Mouse (Mus musculus) 3T3-L1 (cell line): ENCODE data around the gene Ero1l.

Source experiments
- DNase-seq: peaks from one replicate; pipeline ENCODE4 v3.0.0-alpha.2; 2015; ENCODE audit warnings: low read depth, low spot score

Ero1l gene

DNA sequence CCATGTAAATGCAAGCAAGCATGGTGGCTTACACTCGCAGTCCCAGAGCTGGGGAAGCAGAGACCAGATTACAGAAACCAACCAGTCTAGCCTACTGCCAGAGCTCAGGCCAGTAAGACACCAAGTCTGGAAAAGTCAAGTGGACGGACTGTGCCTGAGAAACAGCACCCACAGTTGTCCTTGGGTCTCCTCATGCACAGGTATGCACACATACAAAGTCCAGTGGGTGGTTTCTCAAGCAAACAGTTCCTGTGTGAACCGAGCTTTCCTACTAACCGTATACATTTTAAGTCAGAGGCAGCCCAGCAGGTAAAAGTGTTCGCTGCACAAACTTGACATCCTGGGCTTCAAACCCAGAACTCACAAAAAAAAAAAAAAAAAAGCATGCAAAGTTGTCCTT is 12.7 kb downstream of the Ero1l start:
- no peak for DNase-seq

DNA sequence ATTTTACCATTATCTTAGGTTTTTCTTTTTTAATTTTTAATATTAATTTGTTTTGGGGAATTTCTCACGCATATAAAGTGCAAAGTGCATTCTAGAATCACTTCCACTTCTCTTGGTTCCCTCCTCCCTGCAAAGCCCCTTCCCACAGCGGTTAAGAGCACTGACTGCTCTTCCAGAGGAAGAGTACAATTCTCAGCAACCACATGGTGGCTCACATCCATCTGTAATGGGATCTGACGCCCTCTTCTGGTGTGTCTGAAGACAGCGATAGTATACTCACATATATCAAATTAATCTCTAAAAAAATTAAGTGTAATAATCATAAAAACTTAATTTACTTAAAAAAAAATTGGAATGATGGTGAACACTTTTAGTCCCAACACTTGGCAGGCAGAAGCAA is 14.2 kb downstream of the Ero1l start:
- DNase-seq, result no peak

DNA sequence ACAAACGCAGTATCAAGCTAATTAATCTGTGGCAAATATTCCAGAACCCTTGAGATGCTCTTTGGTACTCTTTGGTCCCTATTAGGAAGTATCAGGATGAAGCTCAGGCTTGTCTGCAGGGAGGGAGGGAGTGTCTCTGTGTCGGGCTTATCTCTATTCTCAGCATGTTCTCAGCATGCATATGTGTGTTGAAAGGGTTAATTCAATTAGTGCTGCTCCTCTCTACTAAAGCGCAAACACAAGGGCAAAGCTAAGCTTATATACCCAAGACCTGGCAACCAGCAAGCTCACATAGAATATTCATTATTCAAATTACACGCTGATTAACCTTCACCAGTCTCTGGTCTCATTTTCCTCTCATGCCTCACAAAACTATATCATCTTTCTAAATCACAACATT is 14.6 kb downstream of the Ero1l start:
- no peak for DNase-seq

DNA sequence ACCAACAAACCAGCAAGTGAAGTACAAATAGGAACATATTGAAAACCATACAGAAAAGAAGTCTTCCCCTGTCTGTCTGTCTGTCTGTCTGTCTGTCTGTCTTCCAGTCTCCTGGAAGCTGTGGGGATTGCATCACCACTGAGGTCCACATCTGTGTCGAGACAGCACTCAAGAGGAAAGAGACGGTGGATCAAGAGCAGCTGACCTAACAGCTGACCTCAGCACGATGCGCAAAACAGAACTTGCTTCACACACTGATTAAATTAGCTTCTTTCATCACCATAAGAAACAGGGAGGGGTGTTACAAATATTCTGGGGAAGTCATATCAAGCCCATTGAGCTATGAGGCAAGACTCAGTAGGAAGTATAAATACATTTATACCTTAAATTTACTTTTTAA is 27.0 kb downstream of the Ero1l start:
- DNase-seq, result no peak

DNA sequence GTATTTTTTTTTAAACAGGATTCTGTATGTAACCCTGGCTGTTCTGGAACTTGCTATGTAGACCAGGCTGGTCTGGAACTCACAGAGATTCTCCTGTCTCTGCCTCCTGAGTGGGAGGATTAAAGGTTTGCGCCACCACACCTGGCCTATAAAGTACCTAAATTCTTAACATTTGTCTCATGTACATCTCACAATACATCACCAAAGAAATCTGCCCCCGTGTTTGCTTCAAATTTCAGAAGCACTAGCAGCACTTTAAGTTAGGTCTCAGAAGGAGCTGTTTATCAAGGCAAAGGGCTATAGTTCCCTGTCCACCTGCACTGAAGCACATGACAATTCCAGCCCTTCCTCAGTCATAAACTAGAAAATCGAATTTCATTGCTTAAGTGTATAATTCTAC is 36.5 kb downstream of the Ero1l start:
- DNase-seq, result no peak

DNA sequence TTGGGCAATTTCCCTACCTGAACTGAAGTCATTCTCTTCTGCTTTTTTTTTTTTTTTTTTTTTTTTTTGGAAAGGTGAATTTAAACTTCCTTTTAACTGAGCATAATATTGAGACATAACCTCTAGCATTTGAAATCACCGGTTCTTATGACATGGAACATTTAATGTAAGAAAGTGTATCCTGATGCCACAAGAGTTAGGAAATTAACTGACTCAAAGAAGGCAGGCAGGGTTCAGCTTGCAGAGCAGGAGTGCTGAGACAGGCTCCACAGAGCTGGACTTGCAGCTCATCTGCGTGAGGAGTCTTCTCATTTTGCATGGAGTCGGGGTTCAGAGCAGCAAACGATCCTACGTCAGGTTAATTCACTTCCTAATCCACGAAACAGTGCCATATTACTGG is 42.8 kb downstream of the Ero1l start:
- no peak for DNase-seq

DNA sequence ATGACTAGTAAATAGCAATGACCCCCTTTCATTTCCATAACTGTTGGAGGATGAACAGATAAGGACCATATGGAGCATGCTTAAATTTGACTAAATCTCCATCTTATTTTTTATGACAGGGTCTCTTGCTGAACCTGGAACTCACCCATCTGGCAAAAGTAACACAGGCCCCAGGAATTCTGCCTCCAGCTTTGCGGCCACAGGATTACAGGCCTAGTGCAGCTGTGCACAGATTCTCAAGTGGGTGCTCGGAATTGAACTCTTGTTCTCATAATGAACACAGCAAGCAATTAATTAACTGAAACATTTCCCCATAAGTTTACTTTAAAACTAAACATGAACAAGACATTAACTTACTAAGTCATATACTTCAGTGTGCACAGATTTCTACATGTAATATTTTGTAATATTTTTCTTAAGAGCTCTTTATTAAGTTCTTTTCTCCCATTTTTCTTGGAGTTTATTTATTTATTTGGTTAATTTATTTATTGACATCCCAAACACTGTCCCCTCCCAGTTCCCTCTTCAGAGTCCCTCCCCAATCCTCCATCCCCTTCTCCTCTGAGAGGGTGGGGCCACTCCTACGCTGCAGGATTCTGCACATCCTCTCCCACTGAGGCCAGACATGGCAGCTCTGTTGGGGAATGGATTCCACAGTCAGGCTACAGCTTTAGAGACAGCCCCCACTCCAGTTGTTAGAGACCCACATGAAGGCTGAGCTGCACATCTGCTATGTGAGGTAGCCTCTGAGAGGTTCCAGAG is 54.6 kb downstream of the Ero1l start:
- DNase-seq, result no peak

DNA sequence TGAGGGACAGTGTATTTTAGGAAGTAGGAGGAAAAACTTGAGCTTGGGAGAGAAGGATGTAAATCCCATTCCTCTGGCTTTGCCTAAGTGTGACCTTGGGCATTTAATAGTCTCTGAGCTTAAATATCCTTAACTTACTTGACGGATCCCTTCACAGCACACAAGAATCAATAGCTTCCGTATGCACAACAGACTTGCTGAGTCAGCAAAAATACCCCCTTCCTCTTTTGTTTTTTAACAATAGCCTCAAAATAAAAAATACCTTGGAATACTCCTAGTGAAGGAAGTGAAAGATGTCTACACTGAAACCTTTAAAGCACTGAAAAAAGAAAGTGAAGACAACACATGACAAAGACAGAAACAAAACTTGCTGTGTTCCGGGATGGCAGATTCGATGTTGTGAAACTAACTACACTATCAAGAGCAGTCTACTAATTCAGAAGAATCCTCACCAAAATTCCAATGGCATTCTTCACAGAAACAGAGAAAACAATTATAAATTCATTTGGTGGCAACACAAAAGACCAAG is 67.0 kb downstream of the Ero1l start:
- no peak for DNase-seq

DNA sequence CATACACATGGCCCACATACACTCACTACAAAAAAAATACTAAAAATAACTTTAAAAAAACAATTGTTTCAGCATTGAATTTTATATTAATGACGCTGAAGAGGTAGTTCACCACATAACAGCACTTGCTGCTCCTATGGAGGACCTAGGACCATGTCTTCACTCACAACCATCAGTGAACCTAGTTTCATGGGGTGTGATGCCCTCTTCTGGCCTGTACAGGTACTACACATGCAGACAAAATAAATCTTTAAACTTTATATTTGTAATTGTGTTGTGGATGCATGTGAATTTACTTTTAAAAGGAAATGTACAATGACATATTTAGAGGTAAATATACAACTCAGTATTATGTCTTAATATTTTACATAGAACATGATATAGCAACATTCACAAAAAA is 77.0 kb downstream of the Ero1l start:
- DNase-seq, result peak; percentile 5

DNA sequence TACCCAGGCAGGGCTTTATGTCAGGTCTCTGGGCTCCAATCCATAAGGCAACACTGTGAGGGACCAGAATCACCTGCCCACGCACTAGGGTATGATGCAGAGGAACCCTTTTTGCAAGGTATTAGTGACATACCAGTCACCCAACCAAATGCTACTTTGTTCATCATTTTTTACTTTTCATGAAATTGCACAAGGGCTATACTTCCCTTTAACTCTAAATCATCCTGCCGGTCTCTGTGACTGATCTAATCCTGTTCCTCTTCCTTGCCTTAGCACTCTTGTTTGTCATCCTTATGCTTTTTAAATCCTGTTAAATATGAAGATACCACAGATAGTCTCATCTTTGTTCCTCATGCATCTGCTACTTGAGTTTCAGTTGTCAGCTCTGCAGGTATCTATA is 79.5 kb downstream of the Ero1l start:
- DNase-seq, result no peak
